Mouse (Mus musculus) lung, adult 2 months (tissue): ENCODE measurements around the gene Fbxo3.

Source experiments
- CTCF ChIP-seq: fragments of 200-500 bp; IDR thresholded peaks from 2 replicates; pipeline ENCODE4 v1.5.1; 2011; ENCODE audit warnings: mild to moderate bottlenecking, low read length, control low read depth; ENCODE audit not compliant: insufficient read depth
- POLR2A ChIP-seq: fragments of 200-500 bp; IDR thresholded peaks from 2 replicates; pipeline ENCODE4 v1.6.1; 2011; ENCODE audit warnings: low read depth, mild to moderate bottlenecking, control low read depth, low read length, borderline replicate concordance; ENCODE audit errors: extremely low read depth

- TF ChIP-seq POLR2A = no peak
- no peak for TF ChIP-seq CTCF
These were observed 71.7 kb downstream of the Fbxo3 start for GRCm38 (mm10) chr2:104099231-104099585.
